Mouse (Mus musculus) kidney, adult 11 months (tissue): Measurements from ENCODE around the gene Stx12.
"Not testable (repeated sequence)": the region's sequence is repeated elsewhere in the genome, so short reads cannot be mapped to it uniquely, and the experiment has no call there.

Source experiments
- DNase-seq: peaks from one replicate; pipeline ENCODE4 v3.0.0; 2022

The Stx12 gene

GRCm38 (mm10) chr4:132884064-132884843 lies at the start of gene Stx12:
Gene Stx12, minus strand, starts transcription at chr4:132884509.
- DNase-seq = peak; percentile 87

DNA sequence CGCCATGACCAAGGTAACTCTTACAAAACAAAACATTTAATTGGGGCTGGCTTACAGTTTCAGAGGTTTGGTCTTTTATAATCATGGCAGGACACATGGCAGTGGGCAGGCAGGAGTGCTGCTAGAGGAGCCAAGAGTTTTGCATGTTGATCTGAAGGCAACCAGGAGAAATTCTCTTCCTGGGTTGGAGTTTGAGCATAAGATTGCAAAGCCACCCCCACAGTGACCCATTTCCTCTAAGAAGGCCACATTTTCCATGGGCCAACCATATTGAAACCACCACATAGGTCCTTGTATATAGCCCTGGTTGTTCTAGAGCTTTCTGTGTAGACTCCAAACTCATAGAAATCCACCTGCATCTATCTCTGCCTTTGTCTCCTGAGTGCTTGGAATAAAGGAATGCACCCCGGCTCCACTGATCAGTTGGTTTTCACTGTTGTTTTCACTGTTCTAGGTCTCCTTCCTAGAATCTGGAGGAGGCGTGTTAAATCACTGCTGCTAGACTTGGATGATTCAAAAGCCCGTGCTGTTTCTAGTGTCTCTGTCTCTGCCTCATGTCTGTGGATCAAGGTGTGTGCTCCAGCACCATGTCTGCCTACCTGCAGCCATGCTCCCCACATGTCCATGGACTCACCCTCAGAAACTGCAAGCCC lies 48.6 kb upstream of the Stx12 start:
- DNase-seq = no peak

DNA sequence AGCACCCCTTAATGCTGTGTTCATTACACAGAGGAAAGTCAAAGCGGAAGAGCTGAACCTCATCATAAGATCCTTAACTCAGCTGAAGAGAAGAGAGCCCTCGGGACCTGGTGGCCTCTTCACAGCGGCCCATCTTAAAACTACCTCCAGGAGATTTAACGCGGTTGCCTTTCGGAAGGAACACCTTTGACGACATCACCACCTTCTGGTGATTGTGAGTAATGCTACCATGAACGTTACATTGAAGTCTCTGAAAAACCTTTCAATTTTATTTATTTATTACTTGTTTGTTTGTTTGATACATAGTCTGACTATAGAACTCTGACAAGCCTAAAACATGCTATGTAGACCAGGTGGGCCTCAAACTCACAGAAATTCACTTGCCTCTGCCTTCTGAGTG lies 46.5 kb upstream of the Stx12 start:
- no peak for DNase-seq

GRCm38 (mm10) chr4:132926520-132926919 lies 42.2 kb upstream of the Stx12 start:
- peak; percentile 68 for DNase-seq

DNA sequence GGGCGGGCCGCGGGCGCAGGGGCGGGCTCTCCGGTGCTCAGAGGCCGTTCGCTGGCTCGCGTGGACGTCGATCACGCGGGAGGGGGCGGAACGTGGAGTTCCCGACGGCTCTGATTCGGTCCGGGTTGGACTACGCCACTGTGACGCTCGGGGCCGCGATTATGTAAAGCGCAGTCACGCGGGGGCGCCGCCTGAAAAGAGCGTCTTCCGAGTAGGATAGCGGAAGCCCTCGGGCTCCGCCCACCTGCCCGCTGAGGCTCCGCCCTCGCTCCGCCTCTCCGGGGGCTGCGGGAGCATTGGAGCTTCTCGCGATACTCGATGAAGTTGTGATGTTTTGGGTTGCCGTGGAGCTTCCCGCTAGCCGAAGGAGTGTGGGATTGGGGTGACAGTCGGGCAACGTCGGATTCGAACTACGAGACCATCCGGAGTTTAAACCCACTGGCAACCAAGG lies 38.3 kb upstream of the Stx12 start, which contains the start of gene Fam76a:
Gene Fam76a (minus strand): TSS at position 1 of the 451 bp plus-strand sequence.
- peak; percentile 100 for DNase-seq

DNA sequence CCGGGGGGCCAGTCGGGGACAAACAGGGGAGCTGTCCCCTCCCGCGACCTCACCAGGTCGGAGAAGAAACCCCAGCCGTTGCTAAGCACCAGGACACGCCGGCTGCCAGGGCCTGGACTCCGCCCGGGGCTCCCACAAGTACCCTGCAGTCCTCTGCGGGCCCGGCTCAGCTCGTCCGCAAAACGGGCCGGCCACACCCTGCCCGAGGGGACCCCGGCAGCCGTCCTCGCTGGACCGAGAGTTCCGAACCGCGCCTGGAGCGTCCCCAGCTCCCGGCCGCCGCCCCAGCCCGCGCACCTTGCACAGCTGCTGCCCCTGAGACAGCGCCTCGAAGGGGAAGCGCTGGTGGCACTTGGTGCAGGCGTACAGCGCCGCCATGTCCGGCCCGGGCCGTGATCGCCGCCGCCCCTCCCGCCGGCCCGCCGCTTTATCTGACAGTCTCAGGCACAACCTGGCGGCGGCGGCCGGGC lies 37.8 kb upstream of the Stx12 start:
- no peak for DNase-seq

DNA sequence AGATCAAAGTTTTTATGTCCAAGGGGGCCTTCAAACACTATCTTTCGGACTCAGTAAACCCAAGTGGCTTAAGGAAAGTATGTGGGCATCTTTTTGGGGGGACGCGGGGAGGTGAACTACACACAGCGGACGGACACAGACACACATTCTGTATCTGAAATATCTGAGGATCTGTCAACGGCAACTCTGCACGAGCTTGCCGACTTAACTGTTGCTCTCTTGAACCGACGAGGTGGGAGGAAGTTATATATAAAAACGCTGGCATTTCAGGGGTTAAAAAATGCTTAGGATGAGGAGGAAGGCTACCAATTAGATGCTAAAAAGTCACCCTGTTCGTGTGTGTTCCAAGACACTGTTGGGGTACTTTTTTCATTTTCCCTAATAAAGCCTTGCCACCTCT lies 37.2 kb upstream of the Stx12 start:
- DNase-seq = no peak

DNA sequence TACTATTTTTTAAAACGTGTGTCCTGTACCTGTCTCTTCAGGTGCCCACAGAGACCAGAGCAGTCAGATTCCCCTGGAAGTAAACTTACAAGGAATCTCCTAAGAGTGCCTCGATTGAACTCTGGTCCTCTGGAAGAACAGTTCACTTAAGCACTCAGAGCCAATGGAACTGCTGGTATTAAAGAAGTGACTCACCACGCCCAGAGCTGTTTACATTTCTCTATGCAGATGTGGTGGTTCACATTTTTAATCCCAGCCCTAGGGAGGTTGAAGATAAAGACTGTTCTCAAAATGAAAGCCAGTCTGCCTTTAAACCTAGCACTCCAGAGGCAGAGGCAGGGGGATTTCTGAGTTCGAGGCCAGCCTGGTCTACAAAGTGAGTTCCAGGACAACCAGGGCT lies 35.9 kb upstream of the Stx12 start:
- no peak for DNase-seq

DNA sequence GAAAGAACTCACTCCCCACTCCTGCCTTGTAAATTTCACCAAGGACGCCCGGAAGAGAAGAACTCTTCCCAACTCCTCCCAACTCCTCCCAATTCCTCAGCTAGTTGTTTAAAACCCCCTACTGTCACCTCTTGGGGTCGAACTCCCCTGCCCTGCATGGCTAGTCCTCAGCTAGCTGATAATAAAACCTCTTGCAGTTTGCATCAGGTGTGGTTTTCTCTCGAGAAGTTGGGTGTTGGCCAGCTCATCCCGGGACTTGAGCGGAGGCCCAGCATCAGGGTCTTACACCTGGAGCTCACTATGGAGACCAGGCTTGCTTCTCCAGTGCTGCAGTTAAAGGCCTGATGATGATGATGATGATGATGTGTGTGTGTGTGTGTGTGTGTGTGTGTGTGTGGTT lies 34.2 kb upstream of the Stx12 start:
- DNase-seq = not testable (repeated sequence)

DNA sequence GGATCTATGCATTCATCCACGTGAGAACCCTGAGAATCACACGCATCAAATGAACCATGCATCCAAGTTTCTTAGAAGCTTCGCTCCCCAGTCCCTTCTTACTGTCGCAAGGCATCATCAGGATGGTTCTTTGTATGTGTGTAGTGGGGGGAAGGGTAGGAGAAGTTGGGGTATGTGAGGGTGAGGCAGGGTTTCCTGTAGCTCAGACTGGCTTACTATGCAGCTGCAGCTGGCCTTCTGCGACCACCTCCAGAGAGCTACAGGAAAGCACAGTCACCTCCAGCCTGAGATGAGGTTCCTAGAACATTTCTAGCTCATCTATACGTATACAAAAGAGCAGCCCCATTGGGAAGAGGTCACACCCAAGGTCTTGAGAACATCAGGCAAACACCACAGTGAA lies 27.8 kb upstream of the Stx12 start:
- DNase-seq = no peak

DNA sequence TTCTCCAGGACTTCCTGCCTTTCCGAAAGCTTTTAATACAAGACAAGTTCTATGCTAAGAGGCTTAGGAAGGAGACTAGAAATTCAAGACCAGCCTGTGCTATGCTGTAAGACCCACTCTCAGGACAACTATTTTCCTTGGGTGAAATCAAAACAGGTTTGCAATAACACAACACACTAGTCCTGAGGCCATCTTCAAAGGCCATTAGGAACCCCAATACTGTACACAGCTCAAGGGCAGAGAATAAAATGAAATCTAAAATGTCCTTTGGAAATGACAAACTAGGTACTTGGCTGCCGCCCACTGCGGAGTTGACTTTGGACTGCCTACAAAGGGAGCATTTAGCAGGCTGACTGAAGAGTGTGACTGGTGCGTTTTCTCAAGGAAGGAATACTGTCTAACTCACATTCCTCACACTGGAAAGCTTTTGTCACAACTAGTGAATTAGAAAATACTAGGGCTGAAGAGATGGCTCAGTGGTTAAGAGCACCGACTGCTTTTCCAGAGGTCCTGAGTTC lies 21.6 kb upstream of the Stx12 start:
- peak; percentile 63 for DNase-seq

DNA sequence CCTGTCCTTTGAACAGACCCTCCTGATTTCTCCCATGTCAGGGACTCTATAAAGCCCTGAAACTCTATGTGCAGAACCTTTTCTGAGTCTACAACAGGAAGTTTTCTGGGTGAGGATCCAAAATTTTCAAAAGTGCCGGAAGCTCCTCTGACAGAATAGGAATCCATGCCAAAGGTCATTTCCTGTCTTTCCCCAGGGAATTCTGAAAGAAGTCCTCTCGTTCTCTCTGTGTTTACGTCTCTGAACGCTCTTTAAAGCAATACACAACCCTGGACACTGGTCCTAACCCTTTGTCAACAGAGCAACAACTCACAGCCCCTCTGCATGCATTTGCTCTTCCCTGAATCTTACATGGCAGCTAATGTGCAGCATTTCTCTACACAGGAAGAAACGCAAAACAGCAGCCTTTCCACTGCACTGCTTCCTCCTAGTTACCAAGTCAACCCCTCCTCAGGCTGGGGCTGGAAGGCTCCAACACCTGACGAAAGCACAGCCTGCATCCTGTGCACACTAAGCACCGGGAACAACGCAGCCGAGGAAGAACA lies 20.5 kb upstream of the Stx12 start:
- peak; percentile 43 for DNase-seq

DNA sequence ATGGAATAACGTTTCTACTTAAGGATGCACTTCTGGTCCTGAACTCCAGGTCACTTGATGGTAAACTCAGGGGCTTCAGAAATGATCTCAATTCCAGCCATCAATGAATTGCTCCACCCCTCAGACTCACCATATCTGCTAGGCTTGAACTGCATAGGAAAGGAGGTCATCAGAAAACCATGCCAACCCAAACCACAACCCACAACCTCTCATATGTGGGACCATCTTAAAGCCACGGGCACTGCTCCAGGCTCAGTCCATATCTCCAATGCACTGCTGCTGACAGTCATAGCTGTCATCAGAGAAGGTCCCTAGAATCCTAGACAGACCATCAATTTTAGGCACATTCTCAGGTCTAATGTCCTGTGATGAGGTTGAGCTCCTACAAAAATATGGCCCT lies 19.8 kb upstream of the Stx12 start:
- no peak for DNase-seq

DNA sequence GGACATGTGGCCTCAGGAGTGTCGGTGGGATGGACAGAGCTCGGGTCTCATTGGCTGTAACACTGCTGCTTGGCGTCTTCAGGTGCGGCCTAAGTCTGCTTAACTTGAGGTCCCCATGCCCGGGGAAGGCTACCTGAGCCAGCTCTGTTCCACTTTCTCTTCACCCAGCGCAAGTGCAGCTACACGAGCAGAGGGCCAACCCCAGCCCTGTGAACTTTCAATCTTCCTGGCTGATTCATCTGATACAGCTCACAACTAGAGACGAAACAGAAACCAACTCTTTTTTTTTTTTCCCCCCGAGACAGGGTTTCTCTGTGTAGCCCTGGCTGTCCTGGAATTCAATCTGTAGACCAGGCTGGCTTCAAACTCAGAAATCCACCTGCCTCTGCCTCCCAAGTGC lies 13.9 kb upstream of the Stx12 start:
- no peak for DNase-seq

DNA sequence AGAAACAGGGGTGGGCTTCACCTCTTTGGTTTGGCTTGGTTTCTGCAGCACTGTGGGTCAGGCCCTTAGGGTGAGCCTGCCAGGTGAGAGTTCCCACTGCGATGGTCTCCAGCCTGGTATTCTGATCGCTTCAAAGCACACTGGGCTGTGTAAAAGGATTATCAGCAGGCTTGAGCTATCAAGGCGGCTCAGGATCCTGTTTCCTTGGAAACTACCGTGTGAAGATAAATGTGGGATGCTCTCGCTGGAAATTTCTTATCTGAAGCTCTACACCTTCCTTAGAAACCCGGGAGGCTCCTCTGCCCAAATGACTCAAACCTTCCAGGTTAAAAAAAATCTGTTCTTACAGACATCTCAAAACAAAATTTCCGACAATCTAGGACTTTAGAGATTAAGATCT lies 10.1 kb upstream of the Stx12 start:
- DNase-seq = no peak

GRCm38 (mm10) chr4:132884844-132885374 lies 600 bp upstream of the Stx12 start:
- DNase-seq = no peak

- no peak for DNase-seq
Observed at GRCm38 (mm10) chr4:132883561-132884063, 697 bp downstream of the Stx12 start.

DNA sequence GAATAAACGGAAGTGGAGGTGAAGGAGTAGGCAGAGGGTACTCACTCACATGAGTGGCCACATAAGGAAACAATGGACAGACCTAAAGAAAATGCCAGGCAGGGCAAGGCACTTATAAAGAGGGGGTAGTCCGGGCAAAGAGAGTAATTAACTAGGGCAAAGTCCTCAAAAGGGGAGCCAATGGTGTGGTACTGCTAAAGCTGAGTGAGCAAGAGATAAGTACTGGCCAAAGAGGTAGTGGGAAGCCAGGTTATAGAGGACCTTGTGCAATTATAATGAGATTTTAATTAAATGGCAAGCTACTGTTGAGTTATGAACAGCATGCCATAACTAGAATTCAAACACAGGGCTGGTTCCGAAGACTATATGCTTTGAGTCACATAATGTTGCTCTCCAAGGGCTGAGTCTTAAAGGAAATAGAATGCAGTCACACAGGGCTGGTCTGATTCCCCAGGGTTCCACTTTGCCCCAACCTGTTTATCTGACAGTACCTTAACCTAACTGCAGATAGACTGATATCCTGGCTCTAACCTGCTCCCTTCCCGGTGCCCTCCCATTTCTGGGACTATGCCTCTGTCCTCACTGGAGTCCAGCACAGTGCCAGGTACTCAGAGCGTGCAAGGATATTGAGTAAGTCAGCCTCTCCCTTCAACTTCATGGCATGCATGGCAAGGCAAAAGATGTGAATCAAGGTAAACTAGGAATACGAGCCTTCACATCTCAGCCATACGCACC lies 9.8 kb downstream of the Stx12 start:
- no peak for DNase-seq

DNA sequence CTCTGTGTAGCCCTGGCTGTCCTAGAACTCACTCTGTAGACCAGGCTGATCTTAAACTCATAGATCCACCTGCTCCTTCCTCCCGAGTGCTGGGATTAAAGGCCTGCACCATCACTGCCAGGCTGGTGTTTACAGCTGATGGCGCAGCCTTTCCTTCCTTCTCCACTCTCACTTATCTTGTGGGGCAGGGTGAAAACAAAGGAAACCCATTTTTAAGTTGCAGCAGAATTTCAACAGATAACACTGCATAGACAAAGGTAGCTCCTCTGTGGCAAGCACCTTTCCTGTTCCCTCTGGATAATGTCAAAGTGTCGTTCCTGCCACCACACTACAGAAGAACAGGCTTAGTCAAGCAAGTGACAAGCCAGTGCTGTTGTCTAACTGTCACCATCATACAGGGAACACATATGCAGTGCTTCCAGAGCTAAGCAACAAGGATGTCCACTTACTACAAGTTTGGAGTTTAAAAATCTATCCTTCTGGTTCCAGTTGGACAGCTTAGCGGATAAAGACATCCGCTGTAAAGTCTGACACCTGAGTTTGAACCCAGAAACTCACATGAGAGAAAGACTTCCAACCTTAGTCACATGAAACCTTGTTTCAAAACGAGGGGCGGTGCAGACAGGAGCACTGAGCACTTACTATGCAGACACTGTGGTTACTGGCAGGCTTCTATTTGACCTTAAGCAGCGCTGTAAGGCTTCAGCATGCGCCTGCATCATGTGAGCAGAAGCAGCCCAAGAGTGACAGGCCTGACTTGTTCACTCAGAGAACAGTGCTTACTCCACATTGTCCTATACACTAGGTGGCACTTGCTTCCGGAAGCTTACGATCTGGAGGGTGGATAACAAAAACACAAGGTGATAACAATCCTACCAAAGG lies 10.6 kb downstream of the Stx12 start:
- peak; percentile 30 for DNase-seq

- DNase-seq = no peak
Observed at GRCm38 (mm10) chr4:132871116-132871515, 13.2 kb downstream of the Stx12 start.

DNA sequence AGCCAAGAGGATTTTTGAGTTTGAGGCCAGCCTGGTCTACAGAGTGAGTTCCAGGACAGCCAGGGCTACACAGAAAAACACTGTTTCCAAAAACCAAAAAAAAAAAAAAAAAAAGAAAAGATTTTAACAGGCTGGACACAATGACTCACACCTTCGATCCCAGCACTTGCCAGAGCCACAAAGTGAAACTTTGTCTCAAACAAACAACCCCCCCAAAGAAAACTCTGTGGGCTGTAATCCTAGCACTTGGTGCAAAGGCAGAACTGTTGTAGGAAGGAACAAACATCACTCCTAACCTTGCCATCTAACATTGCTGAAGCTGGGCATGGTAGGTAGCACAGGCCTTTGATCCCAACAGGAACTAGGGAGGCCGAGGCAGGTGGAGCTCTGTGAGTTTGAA lies 19.5 kb downstream of the Stx12 start:
- no peak for DNase-seq

- no peak for DNase-seq
Observed at GRCm38 (mm10) chr4:132863012-132863411, 21.3 kb downstream of the Stx12 start.
